Mouse (Mus musculus) spleen, postnatal 4 days (tissue): ENCODE results near the gene Olfr228.
"Not testable (repeated sequence)": the region's sequence is repeated elsewhere in the genome, so short reads cannot be mapped to it uniquely, and the experiment has no call there.

ENCODE experiments used
- DNase-seq, 2 experiments: peaks; one replicate each; pipeline ENCODE4 v3.0.0; 2022; ENCODE audit warnings: low spot score in 2 of 2

The Olfr228 gene

DNA sequence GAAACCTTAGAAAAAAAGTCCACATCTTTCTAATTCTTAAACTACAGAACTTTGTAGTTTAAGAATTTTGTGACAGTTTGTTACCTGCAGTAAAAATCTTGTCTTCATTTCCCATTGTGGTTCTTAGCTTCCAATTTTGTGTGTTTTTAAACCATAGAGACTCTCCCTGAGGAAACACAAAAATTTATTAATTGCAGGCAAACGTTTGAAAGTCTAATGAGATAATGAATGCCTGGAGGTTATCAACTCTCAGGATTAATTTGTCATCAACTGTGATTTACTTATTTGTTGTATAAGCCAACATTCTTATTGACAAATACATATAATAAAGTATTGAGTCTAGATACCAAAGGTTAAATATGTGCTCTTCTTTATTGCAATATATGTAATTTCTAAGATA lies at the start of gene Olfr228:
Olfr228 (minus strand) TSS at position 101 of the 400 bp plus-strand sequence.
- no peak for DNase-seq

DNA sequence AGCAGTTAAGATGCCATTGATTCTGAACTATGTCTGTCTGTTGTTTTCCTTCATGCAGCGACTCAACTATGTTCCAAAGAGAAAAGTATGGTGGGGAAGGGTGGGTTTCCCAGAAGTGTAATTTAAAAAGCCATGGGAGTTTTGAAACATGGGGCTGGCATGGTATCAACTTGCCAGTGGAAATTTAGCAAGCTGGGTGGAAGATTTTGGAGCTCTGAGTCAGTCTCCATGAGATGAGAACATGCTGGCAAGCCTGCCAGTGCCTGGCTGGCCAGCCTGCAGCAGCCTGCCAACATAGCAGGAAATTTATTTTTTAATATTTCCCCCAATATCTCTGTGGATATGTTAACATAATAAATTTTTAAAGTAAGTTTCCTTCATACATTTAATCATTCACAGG lies 43.8 kb upstream of the Olfr228 start:
- DNase-seq, result no peak

DNA sequence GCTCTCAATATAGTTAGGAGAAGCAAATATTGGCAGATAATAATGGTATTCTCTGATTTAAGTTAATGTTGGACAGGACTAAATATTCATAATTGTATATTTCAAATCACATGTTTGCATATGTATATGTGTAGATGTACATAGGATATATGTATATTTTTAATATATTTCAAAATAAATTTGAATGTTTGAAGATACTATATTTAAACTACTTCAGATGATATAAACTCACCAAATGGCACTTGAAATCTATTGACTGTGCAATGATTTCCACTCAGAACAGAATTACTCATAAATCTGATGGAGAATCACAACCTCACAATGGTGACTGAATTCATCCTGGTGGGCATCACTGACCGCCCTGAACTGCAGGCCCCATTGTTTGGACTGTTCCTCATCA lies 21.0 kb upstream of the Olfr228 start, which contains the start of gene Olfr1076:
Olfr1076 (plus strand) TSS at position 301 of the 400 bp plus-strand sequence.
- DNase-seq, result no peak

DNA sequence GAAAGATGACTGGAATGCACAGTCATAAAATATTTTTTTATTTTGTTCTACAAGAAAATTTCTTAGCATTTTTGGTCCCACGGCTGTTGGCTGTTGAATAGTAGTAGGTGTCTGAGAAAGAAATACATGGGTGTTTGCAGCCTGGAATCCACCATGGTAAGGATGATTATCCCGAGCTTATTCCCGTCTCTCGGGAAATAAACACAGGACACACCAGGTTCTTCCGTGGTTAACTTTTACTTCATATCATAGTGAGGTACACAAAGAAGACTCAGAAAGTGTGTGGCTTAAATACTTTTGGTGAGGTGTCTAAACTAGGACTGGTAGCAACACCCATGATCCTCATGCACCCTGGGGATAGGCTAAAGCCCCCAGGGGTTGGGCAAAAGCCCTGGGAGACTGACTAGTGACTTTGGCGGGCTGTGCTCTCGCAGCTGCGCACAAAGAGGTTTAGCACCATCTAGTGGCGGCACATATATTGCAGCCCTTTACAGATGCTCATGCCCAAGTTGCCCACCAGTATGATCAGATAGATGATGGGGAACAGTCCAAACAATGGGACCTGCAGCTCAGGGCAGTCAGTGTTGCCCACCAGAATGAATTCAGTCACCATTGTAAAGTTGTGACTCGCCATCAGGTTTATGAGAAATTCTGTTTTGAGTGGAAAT lies 22.6 kb downstream of the Olfr228 start:
- DNase-seq, result peak in 1 of 2 experiments; percentile 64

DNA sequence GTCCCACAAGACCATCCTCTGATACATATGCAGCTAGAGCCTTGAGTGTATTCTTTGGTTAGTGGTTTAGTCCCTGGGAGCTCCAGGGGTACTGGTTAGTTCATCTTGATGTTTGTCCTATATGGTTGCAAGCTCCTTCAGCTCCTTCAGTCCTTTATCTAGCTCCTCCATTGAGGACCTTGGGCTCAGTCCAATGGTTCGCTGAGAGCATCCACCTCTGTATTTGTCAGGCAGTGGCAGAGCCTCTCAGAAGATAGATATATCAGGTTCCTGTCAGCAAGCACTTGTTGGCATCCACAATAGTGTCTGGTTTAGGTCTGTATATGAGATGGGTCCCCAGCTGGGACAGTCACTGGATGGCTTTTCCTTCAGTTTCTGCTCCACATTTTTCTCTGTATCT lies 26.8 kb downstream of the Olfr228 start:
- DNase-seq, result no peak

DNA sequence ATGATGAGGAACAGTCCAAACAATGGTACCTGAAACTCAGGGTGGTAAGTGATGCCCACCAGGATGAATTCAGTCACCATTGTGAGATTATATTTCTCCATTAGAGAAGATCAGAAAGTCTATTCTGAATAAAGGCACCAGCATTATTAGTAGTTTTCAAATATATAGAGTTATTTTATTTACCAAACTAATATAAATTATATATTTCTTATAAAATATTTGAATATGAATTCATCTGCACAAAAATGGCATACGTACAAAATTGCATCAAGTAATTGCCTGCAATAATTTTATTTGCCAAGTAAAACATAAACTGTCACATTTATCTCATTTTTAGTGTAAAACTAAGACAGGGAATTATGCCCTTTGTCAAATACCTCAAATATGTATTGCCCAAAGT lies 31.0 kb downstream of the Olfr228 start, which contains the start of gene Olfr1066:
Olfr1066 (minus strand) TSS at position 101 of the 400 bp plus-strand sequence.
- DNase-seq, result no peak

DNA sequence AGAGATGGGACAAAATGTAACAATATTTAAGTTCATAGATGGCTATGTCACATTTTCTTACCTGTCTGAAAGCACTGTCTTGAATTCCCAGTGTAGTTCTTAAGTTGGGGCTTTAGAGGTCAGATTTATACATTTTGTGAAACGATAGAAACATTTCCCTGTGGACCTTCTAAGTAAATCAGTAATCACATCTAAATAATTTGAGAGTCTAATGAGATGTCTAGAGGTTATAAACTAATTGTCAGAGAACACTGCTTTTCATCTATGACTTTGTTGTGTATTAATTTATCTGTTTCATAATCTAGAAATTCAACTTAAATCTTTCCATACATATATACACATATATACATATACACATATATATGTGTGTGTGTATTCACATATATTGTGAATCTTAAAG lies 36.7 kb downstream of the Olfr228 start, which contains the start of gene Olfr1065:
Olfr1065 (minus strand) TSS at position 101 of the 400 bp plus-strand sequence.
- not testable (repeated sequence) for DNase-seq

DNA sequence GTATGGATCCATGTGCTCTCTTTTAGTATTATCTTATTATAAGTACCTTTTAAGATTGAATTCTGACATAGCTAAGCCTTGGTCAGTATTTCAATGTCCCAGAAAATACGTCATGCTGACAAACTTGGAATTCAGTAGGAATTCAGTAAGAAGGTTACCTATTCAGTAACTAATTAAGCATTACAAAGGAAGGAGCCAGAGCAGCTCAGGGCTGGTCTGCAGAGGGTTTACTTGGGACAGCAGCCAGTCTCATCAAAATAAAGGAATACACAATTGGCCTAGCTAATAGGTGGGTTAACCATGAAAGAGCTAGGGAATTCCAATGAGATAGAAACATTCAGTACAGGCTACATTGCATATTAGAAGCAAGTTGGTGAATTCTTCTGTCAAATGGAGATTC lies 45.1 kb downstream of the Olfr228 start:
- DNase-seq, result not testable (repeated sequence)
